Mouse (Mus musculus) T-helper 1 cell (primary cell): ENCODE results near the gene Glyatl3.

Source experiments
- in situ Hi-C: fragments of 300-600 bp; cut with MboI, MseI; formaldehyde crosslinking; loops from one replicate; pipeline ENCODE4 v1.15.1; 2025; ENCODE audit warnings: high pct_unique_total_duplicates

The Glyatl3 gene

DNA sequence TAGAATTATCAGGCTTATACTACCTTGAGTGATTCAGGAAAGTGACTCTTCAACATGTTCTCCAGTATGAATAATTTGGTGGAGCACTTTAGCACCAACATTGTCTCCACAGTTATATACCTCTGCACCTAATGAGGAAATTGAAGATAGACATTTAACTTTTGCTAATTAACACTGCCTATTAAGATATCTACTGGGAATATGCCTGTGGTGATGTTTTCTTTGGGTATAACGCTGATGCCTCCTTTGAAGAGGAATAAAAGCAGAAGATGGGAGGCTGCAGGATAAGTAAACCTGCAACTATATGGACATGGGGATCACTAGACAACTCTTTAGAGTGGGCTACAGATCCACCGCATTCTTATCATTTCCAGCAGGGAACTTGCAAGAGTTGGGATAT is at the start of gene Glyatl3:
Gene Glyatl3 (minus strand): TSS at position 101 of the 400 bp plus-strand sequence.
- in situ Hi-C loops = no loop called here

DNA sequence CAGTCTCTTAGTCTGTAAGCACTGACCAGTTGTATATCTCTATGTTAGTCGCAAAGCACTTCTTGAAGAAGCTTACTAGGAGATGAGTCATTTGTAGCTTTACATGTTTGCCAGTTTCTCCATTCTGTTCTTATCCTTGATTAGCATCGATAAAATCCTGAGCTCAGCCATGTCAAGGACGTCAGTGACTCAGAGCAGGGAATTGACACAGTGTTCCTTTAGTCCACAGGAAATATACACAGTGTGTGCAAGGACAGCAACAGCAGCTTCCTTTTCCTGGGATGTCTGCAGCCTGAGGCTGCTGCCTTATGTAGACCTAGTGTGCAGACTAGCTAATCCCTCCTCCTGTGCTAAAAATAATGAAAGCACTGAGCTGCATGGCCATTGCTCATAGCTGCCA is 34.4 kb upstream of the Glyatl3 start:
- in situ Hi-C loops = loop anchor here (25.0 kb wide), 1 partner anchor 1889 kb away; no protein-coding TSS in a partner anchor

DNA sequence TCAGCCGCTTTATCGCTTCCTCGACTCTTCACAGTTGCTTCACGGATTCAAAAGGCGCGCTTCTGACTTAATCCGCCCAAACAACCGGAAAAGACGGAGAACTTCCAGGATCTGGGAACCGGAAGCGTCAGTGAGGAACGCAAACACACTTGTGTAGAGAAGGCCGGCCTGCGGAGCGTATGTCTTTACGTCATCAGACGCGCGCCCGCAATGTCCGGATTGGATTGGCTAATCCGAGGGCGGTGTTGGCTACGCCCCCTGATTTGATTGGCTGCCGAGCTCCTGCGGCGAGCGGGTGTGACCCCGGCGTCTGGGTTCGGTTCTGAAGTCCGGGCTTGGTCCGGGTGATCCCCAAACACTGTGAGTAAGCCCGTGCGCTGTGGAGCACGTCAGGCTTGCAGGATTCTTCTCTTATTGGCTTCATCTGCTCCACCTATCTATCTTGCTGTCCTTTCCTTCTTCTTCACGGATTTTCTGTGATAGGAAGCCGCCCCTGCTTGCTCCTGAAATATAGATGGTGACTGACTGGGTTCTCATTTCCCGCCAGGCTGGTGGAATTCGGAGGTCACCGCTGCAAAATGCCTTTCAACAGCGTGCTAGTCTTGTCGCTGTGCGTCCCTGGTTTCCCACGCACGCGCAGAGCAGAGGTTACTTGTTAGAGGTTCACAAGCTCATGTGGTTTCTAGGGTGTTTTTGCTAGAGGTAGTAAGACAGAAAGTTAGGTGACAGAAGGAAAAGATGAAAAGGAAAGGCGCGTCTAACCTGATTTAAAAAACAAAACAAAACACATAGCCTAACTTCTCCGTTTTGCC is 20.5 kb upstream of the Glyatl3 start, which contains the start of the genes Mut and Cenpq:
Gene Mut (plus strand): TSS at position 266 of the 812 bp plus-strand sequence.
Gene Cenpq (minus strand): TSS at position 628 of the 812 bp plus-strand sequence.
- in situ Hi-C loops = loop anchor here (25.0 kb wide), 1 partner anchor 1903 kb away; no protein-coding TSS in a partner anchor

DNA sequence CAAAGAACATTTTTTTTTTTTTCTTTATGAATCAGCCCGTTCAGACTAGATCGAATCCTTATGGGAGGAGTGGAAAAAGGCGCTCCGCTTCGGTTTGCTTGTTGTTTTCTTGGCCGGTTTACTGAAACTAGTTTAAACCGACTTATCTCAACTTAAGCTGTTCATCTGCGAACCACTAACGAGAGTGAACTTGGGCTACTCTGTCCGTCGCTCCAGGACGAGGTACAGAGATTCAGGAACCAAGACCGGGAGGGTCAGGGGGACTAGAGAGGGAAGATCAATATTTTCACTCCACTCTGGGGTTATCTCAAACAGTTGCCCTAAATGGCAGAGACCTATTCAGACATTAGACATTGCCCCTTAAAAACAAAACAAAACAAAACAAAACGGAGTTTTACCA is 19.8 kb upstream of the Glyatl3 start:
- in situ Hi-C loops = loop anchor here (25.0 kb wide), 1 partner anchor 1903 kb away; no protein-coding TSS in a partner anchor

DNA sequence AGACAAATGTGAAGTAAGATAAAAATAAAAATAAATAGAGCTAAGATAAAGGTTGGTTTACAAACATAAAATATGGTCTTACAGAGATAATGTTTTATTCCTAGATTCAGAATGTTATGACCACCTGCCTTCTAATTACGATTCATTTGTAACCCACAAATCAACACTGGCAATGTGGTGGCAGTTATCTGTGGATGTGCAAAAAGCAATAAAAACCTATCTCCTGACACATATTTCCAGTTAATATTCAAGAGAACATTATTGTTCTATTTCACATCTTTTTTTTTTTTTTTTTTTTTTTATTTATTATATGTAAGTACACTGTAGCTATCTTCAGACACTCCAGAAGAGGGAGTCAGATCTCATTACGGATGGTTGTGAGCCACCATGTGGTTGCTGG is 1.3 kb upstream of the Glyatl3 start:
- in situ Hi-C loops = no loop called here

DNA sequence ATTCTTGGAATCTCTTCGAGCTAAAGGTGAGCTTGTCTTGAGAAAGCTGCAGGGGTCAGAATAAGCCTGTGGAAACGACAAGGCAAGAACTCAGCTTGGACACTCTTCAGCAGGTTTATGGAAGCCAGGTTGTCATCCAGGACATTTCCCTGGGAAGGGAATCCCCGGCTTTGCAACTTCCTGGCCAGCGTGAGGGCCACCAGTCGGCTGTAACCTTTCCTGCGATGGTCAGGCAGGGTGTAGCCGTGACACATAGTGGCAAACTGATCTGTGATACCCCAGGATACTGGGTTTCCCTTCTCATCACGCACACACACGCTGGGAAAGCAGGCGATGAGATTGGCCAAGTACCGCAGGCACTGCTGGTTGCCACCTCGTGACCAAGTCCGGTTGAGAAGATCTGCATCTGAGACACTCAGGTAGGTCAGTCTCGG is 9.4 kb downstream of the Glyatl3 start:
- in situ Hi-C loops = no loop called here

DNA sequence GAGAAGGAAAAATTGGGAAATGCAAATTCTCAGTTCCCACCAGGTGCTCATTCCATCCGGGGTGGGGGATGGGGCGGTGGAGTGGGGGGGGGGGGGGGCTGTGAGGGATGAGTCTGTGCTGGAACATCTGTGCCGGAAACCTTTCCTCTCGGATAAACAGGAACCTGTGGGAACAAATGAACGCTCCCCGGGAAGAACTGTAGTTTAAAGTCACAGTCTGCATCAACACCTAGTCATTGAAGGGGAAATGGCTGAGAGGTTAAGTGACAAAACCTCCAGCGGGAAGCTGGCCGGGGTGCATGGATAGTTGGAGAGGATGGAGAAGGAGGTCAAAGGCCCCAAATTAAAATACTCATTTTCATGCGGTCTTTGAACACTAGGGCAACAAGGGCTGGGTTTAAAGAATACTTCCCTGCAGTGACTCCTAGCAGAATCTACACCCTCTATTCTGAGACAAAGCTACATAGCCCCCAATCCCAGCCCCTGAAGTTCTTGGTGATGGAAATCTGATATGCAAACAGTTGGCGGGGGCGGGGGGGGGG is 10.0 kb downstream of the Glyatl3 start:
- in situ Hi-C loops = no loop called here

DNA sequence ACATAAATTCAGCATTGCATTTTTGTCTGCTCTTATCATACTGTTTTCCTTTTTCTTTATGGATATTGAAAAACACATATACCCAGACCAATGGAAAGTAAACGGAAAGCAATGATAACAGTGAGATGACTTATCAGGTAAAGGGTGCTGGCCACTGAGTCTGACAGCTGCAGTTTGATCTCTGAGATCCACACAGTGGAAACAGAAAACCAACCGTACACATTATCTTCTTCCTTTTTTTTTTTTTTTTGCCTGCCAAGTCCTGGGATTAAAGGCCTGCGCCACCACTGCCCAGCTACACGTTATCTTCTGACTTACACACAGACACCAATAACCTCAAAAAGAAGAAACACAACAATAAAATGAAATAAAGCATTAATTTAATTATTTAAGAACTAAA is 10.8 kb downstream of the Glyatl3 start:
- in situ Hi-C loops = no loop called here

DNA sequence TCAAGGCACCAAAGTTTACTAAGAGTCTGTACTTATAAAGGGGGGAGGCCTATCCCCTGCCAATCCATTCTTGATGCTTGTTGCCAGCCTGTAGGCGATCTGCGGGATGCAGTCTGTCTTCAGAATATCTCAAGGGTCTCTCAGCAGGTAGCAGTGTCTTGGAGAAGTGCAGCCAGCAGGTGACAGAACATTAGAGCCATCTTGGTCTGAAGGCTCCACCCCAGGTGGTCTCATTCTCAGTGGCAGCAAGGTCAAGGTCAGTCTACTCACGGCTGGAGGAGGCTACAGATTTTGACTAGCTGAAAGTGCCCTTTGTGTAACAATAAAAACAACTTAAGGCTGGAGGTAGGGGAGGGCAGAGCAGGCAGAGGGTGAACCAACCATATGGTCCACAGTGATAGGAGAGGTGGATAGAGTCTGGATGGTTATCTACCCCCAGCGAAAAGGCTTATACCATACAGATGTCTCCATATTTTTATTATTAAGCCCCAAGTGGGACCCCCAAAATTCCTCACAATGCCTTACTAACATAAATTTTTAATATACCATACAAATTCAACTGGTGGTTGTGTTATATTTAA is 14.3 kb downstream of the Glyatl3 start:
- in situ Hi-C loops = loop anchor here (5.0 kb wide), 1 partner anchor 73 kb away; no protein-coding TSS in a partner anchor

DNA sequence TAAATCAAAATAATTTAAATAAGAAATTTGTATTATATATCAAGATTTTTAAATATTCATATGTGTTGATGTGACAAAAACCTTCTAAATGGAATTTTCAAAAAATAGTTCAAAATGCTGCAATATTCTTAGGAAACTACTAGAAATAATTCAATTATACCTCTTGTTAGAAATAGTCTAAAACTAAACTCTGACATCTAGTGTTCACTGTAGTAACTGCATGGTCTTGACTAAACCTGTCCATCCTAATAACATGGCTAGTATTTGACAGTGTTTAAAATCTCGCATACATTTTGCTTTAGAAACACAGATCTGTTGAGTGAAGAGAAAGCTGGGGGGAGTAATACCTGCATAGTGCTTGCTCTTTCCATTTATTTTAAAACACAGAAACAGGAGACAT is 17.3 kb downstream of the Glyatl3 start:
- in situ Hi-C loops = loop anchor here (5.0 kb wide), 1 partner anchor 70 kb away; no protein-coding TSS in a partner anchor

DNA sequence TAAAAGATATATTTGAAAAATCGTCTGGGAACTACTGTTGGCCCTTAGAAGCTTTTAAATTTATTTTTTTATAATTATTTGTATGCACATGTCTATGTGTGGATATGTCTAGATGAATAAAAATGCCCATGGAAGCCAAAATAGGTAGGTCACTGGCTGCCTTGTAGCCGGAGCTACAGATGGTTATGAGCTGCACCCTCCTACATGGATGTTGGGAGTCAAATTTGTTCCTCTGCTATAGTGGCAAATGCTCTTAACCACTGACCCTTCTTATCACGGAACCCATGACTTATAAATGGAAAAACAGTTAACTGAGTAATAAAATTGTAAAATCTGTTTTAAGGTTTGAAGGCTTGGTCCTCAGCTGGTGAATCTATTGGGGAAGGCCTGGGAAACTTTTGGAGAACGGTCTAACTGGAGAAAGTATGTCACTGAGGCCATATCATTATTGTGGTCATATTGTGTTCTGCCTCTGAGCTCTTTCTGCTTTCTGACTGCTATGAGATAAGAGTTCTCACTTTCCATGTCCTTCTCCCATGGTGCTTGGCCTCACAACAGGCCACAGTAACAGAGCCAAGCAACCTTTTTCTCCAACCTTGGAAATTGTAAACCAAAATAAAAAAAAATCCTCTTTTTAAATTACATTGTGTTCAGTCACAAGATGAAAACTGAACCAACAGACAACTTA is 26.2 kb downstream of the Glyatl3 start:
- in situ Hi-C loops = no loop called here

DNA sequence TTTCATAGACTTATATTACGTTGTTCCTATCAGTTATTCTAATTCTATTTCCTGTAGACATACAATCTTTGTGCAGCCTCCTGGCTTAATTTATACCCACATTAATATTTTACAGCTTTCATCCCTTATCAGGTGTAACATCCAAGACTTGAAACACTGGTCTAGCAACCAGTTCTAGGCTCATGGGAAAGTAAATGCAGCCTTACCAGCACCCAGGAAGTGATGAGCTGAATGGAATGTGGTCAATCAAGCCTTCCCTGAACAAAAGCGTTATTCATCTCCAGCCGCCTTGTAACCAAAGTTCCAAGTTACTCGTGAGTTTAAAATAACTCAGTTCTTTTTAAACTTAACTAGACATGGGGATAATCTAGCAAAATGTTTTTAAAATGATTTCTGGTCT is 29.0 kb downstream of the Glyatl3 start:
- in situ Hi-C loops = no loop called here

DNA sequence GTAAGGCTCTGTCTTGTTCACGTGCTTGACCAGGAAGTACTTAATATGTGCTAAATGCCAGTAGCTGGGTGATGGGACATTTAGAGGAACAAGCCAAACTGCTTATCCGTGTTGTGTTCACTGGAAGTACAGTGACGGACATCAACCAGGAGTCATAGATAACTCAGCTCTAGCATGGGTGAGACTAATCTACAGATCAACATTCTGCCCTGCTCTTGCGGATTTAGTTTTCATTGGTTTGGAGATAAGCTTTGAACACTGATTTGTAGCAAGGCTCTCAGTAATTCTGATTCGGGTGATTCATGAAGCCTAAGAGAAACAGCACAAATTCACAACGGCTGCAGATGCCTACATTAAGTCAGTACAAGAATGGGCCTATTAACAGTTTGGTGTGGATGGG is 32.0 kb downstream of the Glyatl3 start:
- in situ Hi-C loops = no loop called here

DNA sequence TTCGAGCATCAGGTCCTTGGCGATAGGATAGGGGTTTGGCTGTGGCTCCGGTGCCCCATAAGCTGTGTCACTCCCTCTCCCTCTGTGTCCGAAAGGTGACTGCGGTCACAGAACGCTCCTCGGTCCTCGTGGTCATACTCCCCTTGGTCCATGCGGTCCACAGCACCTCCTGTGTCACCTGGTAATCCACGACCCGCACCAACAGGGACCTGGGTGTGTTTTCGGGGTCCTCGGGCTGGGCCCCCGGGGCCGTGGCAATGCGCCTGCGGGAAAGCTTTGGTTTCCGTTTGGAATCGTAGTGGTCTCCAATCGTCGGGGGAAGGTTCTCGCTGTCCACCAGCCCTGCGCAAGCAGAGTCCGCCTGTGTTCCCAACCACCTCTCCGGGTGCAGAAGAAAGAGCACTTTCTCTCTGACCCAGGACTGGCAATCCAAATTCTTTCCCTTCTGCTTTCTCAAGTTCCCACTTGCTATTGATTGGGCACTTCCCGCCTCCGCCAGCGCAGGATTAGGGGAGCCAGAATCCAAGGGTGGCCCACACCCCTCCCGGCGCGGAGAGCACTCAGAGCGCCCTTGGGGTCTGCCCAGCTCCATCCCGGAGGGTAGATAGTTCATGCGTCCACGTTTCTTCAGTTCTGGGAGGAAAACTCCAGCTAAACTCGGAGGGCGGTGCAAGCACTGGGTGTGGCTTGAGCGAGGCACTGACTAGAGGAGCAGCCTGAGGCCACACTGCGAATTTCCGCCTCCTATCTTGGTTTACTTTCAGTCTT is 34.0 kb downstream of the Glyatl3 start, which contains the start of gene 9130008F23Rik:
Gene 9130008F23Rik (minus strand): TSS at position 636 of the 768 bp plus-strand sequence.
- in situ Hi-C loops = no loop called here

DNA sequence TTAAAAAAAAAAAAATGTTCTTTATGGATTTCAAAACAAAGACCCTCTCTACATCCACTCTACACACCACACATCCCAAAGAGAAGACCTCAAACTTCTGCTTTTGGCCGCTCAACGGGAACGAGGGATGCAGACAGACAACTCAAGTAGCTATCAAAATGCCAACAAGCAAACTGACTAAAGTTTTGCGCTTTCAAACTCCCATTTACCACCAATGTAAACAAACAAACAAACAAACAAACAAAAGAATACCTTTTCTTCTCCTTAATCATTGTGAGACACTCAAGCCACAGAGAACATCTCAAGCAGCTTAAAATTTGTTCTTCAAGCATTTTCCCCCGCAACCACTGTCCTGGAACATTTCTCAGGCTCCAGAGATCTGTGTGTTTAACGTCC is 34.6 kb downstream of the Glyatl3 start:
- in situ Hi-C loops = no loop called here

DNA sequence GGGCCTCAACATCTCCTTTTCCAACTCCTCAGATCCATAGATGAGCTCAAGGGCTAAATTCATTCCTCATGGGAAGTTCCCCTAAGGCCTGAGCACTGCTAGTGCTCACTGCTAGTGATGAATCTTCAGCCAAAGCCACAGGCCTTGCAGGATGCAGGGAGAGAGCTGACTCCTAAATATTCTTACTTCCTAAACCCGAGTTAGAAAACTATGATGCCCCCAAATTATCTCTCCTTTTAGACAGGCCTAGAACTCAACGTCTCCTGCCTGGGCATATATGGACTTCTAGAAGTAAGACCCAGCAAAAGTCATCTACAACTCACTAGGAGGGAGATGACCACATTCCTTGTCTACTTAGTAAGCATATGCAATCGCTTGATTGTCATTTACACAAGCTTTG is 36.4 kb downstream of the Glyatl3 start:
- in situ Hi-C loops = no loop called here

DNA sequence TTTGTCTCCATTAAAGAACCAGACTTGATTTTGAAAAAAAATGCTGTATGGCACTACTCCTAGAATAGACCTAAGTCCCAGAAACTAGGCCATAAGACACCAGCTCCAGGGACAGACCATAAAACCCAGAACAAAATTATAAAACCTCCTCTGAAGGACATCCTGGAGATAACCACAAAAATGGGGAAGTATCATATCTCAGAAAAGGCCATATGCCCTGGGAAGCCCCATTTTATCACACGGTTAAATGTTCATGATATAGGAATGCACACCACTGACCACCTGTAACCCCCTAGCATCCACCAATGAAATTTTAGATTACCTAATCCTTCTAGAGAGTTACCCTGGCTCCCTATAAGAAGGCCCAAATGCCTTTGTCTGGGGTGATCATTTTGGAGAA is 38.6 kb downstream of the Glyatl3 start:
- in situ Hi-C loops = no loop called here

DNA sequence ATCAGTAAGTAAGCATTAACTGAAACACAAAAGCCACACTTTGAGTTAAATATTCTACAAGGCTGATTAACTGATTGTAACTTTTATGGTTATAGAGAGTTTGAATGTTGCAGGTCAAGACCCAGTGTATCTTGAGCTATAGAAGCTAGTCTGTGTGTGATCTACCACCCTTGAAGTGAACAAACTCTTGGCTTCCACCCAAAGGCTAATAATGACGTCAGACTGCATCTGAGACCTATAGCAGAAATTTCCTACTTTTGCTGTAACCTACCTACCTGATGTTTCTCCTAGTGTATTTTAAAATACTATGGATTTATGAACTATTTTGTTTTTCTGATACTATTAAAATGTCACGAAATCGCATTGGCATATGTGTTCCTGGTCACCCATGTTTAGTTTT is 39.4 kb downstream of the Glyatl3 start:
- in situ Hi-C loops = no loop called here

DNA sequence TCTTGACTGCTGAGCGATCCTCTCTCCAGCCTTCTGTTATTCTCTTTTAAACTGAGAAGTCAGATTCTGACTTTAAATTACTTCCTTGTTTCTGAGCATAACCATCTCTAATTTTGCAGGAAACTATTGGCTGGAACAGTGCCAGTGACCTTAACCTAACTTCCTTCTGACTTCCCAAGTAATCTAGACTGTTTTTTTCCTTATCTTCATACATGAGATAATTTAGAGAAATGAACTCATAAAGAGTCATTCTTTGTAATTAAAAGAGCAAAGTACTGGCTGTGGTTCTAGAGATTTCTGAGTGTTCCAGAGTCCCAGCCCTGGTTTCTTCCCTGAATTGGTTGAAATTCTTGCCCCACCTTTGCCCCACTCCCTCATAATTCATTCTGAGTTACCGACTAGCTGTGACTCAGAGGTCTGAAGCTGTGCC is 40.6 kb downstream of the Glyatl3 start:
- in situ Hi-C loops = no loop called here

DNA sequence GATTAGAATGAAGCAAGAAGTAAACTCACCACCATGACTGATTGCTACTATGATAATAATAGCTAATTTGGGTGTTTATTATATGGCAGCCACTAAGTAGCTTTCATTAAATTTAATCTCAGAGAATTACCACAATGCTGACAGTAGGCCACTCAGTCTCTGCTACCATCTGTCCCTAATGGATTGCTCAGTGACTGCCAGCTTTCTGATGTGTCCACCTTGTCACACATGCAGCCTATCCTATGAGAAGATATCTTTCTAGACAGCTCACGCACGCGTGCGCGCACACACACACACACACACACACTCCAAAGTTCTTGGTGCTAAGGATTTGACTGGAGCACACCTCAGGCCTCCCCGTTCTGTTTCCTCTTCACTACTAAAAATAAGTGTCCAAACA is 41.5 kb downstream of the Glyatl3 start:
- in situ Hi-C loops = no loop called here
